Mouse (Mus musculus): ENCODE measurements around the gene Spg11. TPM values are rescaled to one million over a fixed set of nuclear protein-coding genes. Genes with fewer than 3 reads are reported as not detected.

Gene Spg11
- polyA plus RNA-seq, 1 experiment, result 6.4 TPM

- H3K27ac ChIP-seq (ENCODE audit: control insufficient read depth, insufficient read depth, low read depth, low read length), result no peak overlapping the region
- no peak overlapping the region for H3K4me3 ChIP-seq (ENCODE audit: control insufficient read depth, low read depth, low read length)
- H3K27me3 ChIP-seq (ENCODE audit: control insufficient read depth, insufficient read depth, low read length), result no peaks in the 10 kb centered on the region
- H3K4me1 ChIP-seq (ENCODE audit: control insufficient read depth, insufficient read depth, low read length), result peaks cover 2% of the 10 kb centered on the region
- H3K36me3 ChIP-seq (ENCODE audit: control insufficient read depth, insufficient read depth, low read length), result no peaks in the 10 kb centered on the region
- TF ChIP-seq CTCF (IDR thresholded peaks at IDR 0.05; ENCODE audit: control insufficient read depth, insufficient read depth, insufficient replicate concordance, low read depth, low read length) (no peak), POLR2A (IDR thresholded peaks at IDR 0.05; ENCODE audit: control insufficient read depth, low read depth, low read length) (no peak)
Observed at GRCm38 (mm10) chr2:122152850-122153249, 34.7 kb upstream of the Spg11 start.

- TF ChIP-seq POLR2A (IDR thresholded peaks at IDR 0.05; ENCODE audit: control insufficient read depth, low read depth, low read length) (no peak), CTCF (IDR thresholded peaks at IDR 0.05; ENCODE audit: control insufficient read depth, insufficient read depth, insufficient replicate concordance, low read depth, low read length) (no peak)
- no peaks in the 10 kb centered on the region for H3K27me3 ChIP-seq (ENCODE audit: control insufficient read depth, insufficient read depth, low read length)
- H3K4me1 ChIP-seq (ENCODE audit: control insufficient read depth, insufficient read depth, low read length), result peaks cover 4% of the 10 kb centered on the region
- no peaks in the 10 kb centered on the region for H3K36me3 ChIP-seq (ENCODE audit: control insufficient read depth, insufficient read depth, low read length)
- no peak overlapping the region for H3K4me3 ChIP-seq (ENCODE audit: control insufficient read depth, low read depth, low read length)
- no peak overlapping the region for H3K27ac ChIP-seq (ENCODE audit: control insufficient read depth, insufficient read depth, low read depth, low read length)
Observed at GRCm38 (mm10) chr2:122151221-122151620, 33.0 kb upstream of the Spg11 start.

GRCm38 (mm10) chr2:122149716-122150115, 31.5 kb upstream of the Spg11 start:
- Histone ChIP-seq H3K4me3 (ENCODE audit: control insufficient read depth, low read depth, low read length) (no peak overlapping the region), H3K27me3 (ENCODE audit: control insufficient read depth, insufficient read depth, low read length) (no peaks in the 10 kb centered on the region), H3K36me3 (ENCODE audit: control insufficient read depth, insufficient read depth, low read length) (no peaks in the 10 kb centered on the region), H3K27ac (ENCODE audit: control insufficient read depth, insufficient read depth, low read depth, low read length) (no peak overlapping the region), H3K4me1 (ENCODE audit: control insufficient read depth, insufficient read depth, low read length) (peaks cover 4% of the 10 kb centered on the region)
- TF ChIP-seq CTCF (IDR thresholded peaks at IDR 0.05; ENCODE audit: control insufficient read depth, insufficient read depth, insufficient replicate concordance, low read depth, low read length), result no peak

DNA sequence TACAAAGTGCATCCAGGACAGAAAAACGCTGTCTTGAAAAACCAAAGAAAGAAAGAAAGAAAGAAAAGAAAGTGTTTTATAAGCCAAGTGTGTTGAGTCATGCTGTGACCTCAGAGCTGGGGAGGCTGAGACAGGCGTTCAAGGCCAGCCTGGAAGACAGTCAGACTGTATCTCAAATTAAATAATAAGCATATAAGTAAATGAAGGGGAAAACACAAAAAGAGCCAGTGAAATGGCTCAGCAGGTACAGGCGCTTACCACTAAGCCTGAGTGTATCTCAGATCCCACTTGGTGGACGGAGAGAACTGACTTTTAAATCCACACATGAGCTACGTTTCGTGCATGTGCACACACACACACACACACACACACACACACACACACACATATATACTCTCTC, 31.1 kb upstream of the Spg11 start:
- Histone ChIP-seq H3K36me3 (ENCODE audit: control insufficient read depth, insufficient read depth, low read length) (no peaks in the 10 kb centered on the region), H3K27me3 (ENCODE audit: control insufficient read depth, insufficient read depth, low read length) (no peaks in the 10 kb centered on the region), H3K4me3 (ENCODE audit: control insufficient read depth, low read depth, low read length) (no peak overlapping the region), H3K27ac (ENCODE audit: control insufficient read depth, insufficient read depth, low read depth, low read length) (no peak overlapping the region), H3K4me1 (ENCODE audit: control insufficient read depth, insufficient read depth, low read length) (peaks cover 4% of the 10 kb centered on the region)
- TF ChIP-seq CTCF (IDR thresholded peaks at IDR 0.05; ENCODE audit: control insufficient read depth, insufficient read depth, insufficient replicate concordance, low read depth, low read length), result no peak
- no peak for TF ChIP-seq POLR2A (IDR thresholded peaks at IDR 0.05; ENCODE audit: control insufficient read depth, low read depth, low read length)

- Histone ChIP-seq H3K4me3 (ENCODE audit: control insufficient read depth, low read depth, low read length) (peak overlapping the region; percentile 95), H3K4me1 (ENCODE audit: control insufficient read depth, insufficient read depth, low read length) (peaks cover 4% of the 10 kb centered on the region), H3K27me3 (ENCODE audit: control insufficient read depth, insufficient read depth, low read length) (no peaks in the 10 kb centered on the region), H3K36me3 (ENCODE audit: control insufficient read depth, insufficient read depth, low read length) (no peaks in the 10 kb centered on the region), H3K27ac (ENCODE audit: control insufficient read depth, insufficient read depth, low read depth, low read length) (peak overlapping the region; percentile 70; the same call in 1 of the 2 replicates)
- no peak for TF ChIP-seq POLR2A (IDR thresholded peaks at IDR 0.05; ENCODE audit: control insufficient read depth, low read depth, low read length)
- no peak for TF ChIP-seq CTCF (IDR thresholded peaks at IDR 0.05; ENCODE audit: control insufficient read depth, insufficient read depth, insufficient replicate concordance, low read depth, low read length)
Observed at GRCm38 (mm10) chr2:122148242-122148917, 30.2 kb upstream of the Spg11 start.

GRCm38 (mm10) chr2:122147508-122148241, 29.5 kb upstream of the Spg11 start, which contains the start of gene B2m:
Gene B2m (plus strand): TSS chr2:122147686.
- no peaks in the 10 kb centered on the region for H3K36me3 ChIP-seq (ENCODE audit: control insufficient read depth, insufficient read depth, low read length)
- H3K4me3 ChIP-seq (ENCODE audit: control insufficient read depth, low read depth, low read length), result peak within 1 kb of the TSS; percentile 95
- H3K4me1 ChIP-seq (ENCODE audit: control insufficient read depth, insufficient read depth, low read length), result peaks cover 4% of the 10 kb centered on the region
- peak within 1 kb of the TSS; percentile 70 for H3K27ac ChIP-seq (ENCODE audit: control insufficient read depth, insufficient read depth, low read depth, low read length)
- no peaks in the 10 kb centered on the region for H3K27me3 ChIP-seq (ENCODE audit: control insufficient read depth, insufficient read depth, low read length)
- TF ChIP-seq CTCF (IDR thresholded peaks at IDR 0.05; ENCODE audit: control insufficient read depth, insufficient read depth, insufficient replicate concordance, low read depth, low read length), result no peak
- peak; percentile 90 for TF ChIP-seq POLR2A (IDR thresholded peaks at IDR 0.05; ENCODE audit: control insufficient read depth, low read depth, low read length)

DNA sequence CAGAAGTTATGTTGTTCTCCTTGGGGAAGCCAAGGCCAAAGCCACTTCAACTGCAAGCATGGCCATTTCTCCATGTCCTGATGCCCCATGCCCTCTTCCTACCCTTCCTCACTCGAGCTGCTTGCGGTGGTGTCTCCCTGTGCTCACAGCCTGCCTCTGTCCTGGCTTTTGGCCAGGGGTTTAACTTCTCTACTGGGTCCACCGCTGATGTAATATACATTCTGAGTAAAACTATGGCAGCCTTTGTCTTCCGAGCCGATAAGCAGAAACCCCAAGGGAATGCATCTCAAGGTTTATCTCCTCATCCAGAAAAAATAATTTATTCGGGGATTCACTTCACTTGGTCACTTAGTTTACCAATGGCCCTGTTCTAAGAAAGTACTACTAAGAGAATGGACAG, 28.5 kb upstream of the Spg11 start:
- H3K36me3 ChIP-seq (ENCODE audit: control insufficient read depth, insufficient read depth, low read length), result no peaks in the 10 kb centered on the region
- H3K4me3 ChIP-seq (ENCODE audit: control insufficient read depth, low read depth, low read length), result no peak overlapping the region
- peaks cover 4% of the 10 kb centered on the region for H3K4me1 ChIP-seq (ENCODE audit: control insufficient read depth, insufficient read depth, low read length)
- no peak overlapping the region for H3K27ac ChIP-seq (ENCODE audit: control insufficient read depth, insufficient read depth, low read depth, low read length)
- TF ChIP-seq POLR2A (IDR thresholded peaks at IDR 0.05; ENCODE audit: control insufficient read depth, low read depth, low read length) (no peak), CTCF (IDR thresholded peaks at IDR 0.05; ENCODE audit: control insufficient read depth, insufficient read depth, insufficient replicate concordance, low read depth, low read length) (no peak)
- H3K27me3 ChIP-seq (ENCODE audit: control insufficient read depth, insufficient read depth, low read length), result no peaks in the 10 kb centered on the region
